Mouse (Mus musculus) G1E (cell line): ENCODE results near the gene Scube2. TPM values are rescaled to one million over a fixed set of nuclear protein-coding genes. Genes with fewer than 3 reads are reported as not detected.
A peak's percentile ranks its signal among the peaks of the same experiment; 100 is the strongest.

ENCODE experiments used
- ATAC-seq: 2 replicates; pipeline ENCODE4 v1.8.0; 2016; ENCODE audit warnings: mild to moderate bottlenecking; ENCODE audit not compliant: insufficient number of reproducible peaks, poor library complexity, low FRiP score, severe bottlenecking; ENCODE audit errors: extremely low read depth
- DNase-seq: peaks from one replicate; pipeline ENCODE4 v3.0.0; 2012; ENCODE audit warnings: low spot score
- H3K27me3 ChIP-seq: 2 replicates; pipeline ENCODE4 v1.6.1; 2012; ENCODE audit warnings: mild to moderate bottlenecking, low read length, inconsistent platforms; ENCODE audit not compliant: insufficient read depth
- H3K36me3 ChIP-seq: replicated peaks from 2 replicates; pipeline ENCODE3; 2012; ENCODE audit warnings: mild to moderate bottlenecking, inconsistent platforms
- H3K4me1 ChIP-seq: 2 replicates; pipeline ENCODE4 v1.6.1; 2012; ENCODE audit warnings: low read depth, low read length, inconsistent platforms, mixed read lengths; ENCODE audit not compliant: insufficient read depth
- H3K4me3 ChIP-seq: 2 replicates; pipeline ENCODE4 v1.5.1; 2012; ENCODE audit warnings: low read depth, mild to moderate bottlenecking, inconsistent platforms, low read length, moderate library complexity, mixed read lengths
- H3K9me3 ChIP-seq: replicated peaks from 2 replicates; pipeline ENCODE4 v1.6.1; 2012; ENCODE audit warnings: inconsistent platforms
- CTCF ChIP-seq: IDR thresholded peaks from 2 replicates; pipeline ENCODE4 v1.5.1; 2012; ENCODE audit warnings: low read depth, low read length, inconsistent platforms, mixed read lengths
- GATA1 ChIP-seq: IDR thresholded peaks from 2 replicates; pipeline ENCODE4 v1.6.1; 2012; ENCODE audit warnings: borderline replicate concordance, low read length, inconsistent platforms, mixed read lengths
- GATA2 ChIP-seq: IDR thresholded peaks from 2 replicates; pipeline ENCODE4 v1.6.1; 2012; ENCODE audit warnings: low read depth, low read length, inconsistent platforms, borderline replicate concordance
- POLR2AphosphoS5 ChIP-seq: IDR thresholded peaks from 2 replicates; pipeline ENCODE4 v1.6.1; 2012; ENCODE audit warnings: low read depth, low read length, inconsistent platforms; ENCODE audit not compliant: insufficient replicate concordance
- TAL1 ChIP-seq: conservative IDR thresholded peaks from 2 replicates; pipeline ENCODE4 v1.6.1; 2012; ENCODE audit warnings: low read depth, low read length, inconsistent platforms, mixed read lengths
- polyA plus RNA-seq: library from polyadenylated mRNA; stranded (reverse); fragments of >175 nt; gene quantifications from 2 replicates; pipeline ENCODE4 v1.2.3, GENCODE M21; 2012
- total RNA-seq, 2 experiments: library from RNA; stranded (forward) in 1 of 2; stranded (reverse) in 1 of 2; fragments of 200-1000 nt in 1 of 2; fragments of >200 nt in 1 of 2; fragmentation: Nextera tagmentation in 1 of 2; gene quantifications; 2 replicates each; pipeline ENCODE4 v1.2.3; 2014 to 2017

Scube2 gene
- total and polyA plus RNA-seq, 3 experiments, result 0.20 to 11.1 (median 3.1) TPM

GRCm38 (mm10) chr7:109767575-109768350, 97.7 kb downstream of the Scube2 start:
- H3K36me3 ChIP-seq, result no peaks in the 10 kb centered on the region
- H3K4me3 ChIP-seq, result peak overlapping the region; percentile 44; the same call in 1 of the 2 replicates
- H3K4me1 ChIP-seq, result peaks cover 52% of the 10 kb centered on the region
- DNase-seq (no peak), ATAC-seq (peak; percentile 74)
- H3K27me3 ChIP-seq, result no peaks in the 10 kb centered on the region
- TF ChIP-seq POLR2AphosphoS5 (no peak), GATA1 (no peak), TAL1 (peak; percentile 45; the same call in 1 of the 2 replicates)
- no peaks in the 10 kb centered on the region for H3K9me3 ChIP-seq

GRCm38 (mm10) chr7:109764009-109764408, 101.5 kb downstream of the Scube2 start:
- ATAC-seq (no peak), DNase-seq (no peak)
- TF ChIP-seq POLR2AphosphoS5, result no peak
- no peak for TF ChIP-seq GATA2
- no peak for TF ChIP-seq GATA1
- no peak for TF ChIP-seq TAL1
- no peak for TF ChIP-seq CTCF
- H3K27me3 ChIP-seq, result no peaks in the 10 kb centered on the region
- no peaks in the 10 kb centered on the region for H3K9me3 ChIP-seq
- H3K36me3 ChIP-seq, result no peaks in the 10 kb centered on the region
- H3K4me1 ChIP-seq, result peaks cover 69% of the 10 kb centered on the region
- no peak overlapping the region for H3K4me3 ChIP-seq

GRCm38 (mm10) chr7:109756291-109756690, 109.2 kb downstream of the Scube2 start:
- no peak for TF ChIP-seq GATA2
- no peak for TF ChIP-seq GATA1
- no peak for TF ChIP-seq POLR2AphosphoS5
- TF ChIP-seq TAL1, result no peak
- TF ChIP-seq CTCF, result no peak
- Histone ChIP-seq H3K4me1 (peaks cover 84% of the 10 kb centered on the region), H3K4me3 (no peak overlapping the region; the same call in 1 of the 2 replicates), H3K27me3 (no peaks in the 10 kb centered on the region), H3K36me3 (peaks cover 8% of the 10 kb centered on the region), H3K9me3 (no peaks in the 10 kb centered on the region)
- DNase-seq (no peak), ATAC-seq (no peak)

- Histone ChIP-seq H3K9me3 (no peaks in the 10 kb centered on the region), H3K4me3 (no peak overlapping the region; the same call in 1 of the 2 replicates), H3K36me3 (peaks cover 19% of the 10 kb centered on the region), H3K4me1 (peaks cover 79% of the 10 kb centered on the region), H3K27me3 (no peaks in the 10 kb centered on the region)
- no peak for TF ChIP-seq GATA1
- TF ChIP-seq TAL1, result no peak
- no peak for TF ChIP-seq GATA2
- TF ChIP-seq CTCF, result no peak
- no peak for TF ChIP-seq POLR2AphosphoS5
- DNase-seq (no peak), ATAC-seq (no peak)
Observed at GRCm38 (mm10) chr7:109754034-109754433, 111.4 kb downstream of the Scube2 start.

GRCm38 (mm10) chr7:109752008-109752925, 113.2 kb downstream of the Scube2 start, which contains the start of gene Tmem9b:
Tmem9b (minus strand) TSS chr7:109752875.
- TF ChIP-seq POLR2AphosphoS5, result no peak
- TF ChIP-seq CTCF, result no peak
- TF ChIP-seq GATA2, result no peak
- no peak for TF ChIP-seq GATA1
- no peak for TF ChIP-seq TAL1
- H3K27me3 ChIP-seq, result no peaks in the 10 kb centered on the region
- peak; percentile 91 for DNase-seq
- H3K9me3 ChIP-seq, result no peaks in the 10 kb centered on the region
- H3K4me3 ChIP-seq, result peak within 1 kb of the TSS; percentile 93
- peaks cover 34% of the 10 kb centered on the region for H3K36me3 ChIP-seq
- H3K4me1 ChIP-seq, result peaks cover 74% of the 10 kb centered on the region
- peak; percentile 55 for ATAC-seq

- Histone ChIP-seq H3K9me3 (no peaks in the 10 kb centered on the region), H3K27me3 (no peaks in the 10 kb centered on the region), H3K4me1 (peaks cover 66% of the 10 kb centered on the region), H3K36me3 (peaks cover 41% of the 10 kb centered on the region), H3K4me3 (peak overlapping the region; percentile 93)
- no peak for TF ChIP-seq GATA2
- no peak for TF ChIP-seq TAL1
- no peak for TF ChIP-seq POLR2AphosphoS5
- no peak for TF ChIP-seq CTCF
- TF ChIP-seq GATA1, result no peak
- DNase-seq, result no peak
- peak; percentile 11; the same call in 1 of the 2 replicates for ATAC-seq
Observed at GRCm38 (mm10) chr7:109751427-109752007, 114.0 kb downstream of the Scube2 start.

Other genes starting within 250 kb of the Scube2 start
- gene St5, start 162.1 kb downstream of the Scube2 start, total RNA-seq (2014; fragmentation: Nextera tagmentation), result 0.92 and 39.5 TPM in 2 replicates
- gene St5, start 162.1 kb downstream of the Scube2 start, total RNA-seq (2017), result 0.23 and 0.49 TPM in 2 replicates
- gene St5, start 162.1 kb downstream of the Scube2 start, polyA plus RNA-seq, result 0.07 TPM in 2 replicates
- 16.3 and 18.4 TPM in 2 replicates for gene Akip1, start 162.0 kb downstream of the Scube2 start, total RNA-seq (2014; fragmentation: Nextera tagmentation)
- 23.3 and 25.2 TPM in 2 replicates for gene Akip1, start 162.0 kb downstream of the Scube2 start, total RNA-seq (2017)
- 15.1 and 15.6 TPM in 2 replicates for gene Akip1, start 162.0 kb downstream of the Scube2 start, polyA plus RNA-seq
- not detected in 2 replicates for gene BC051019, start 141.8 kb downstream of the Scube2 start, total RNA-seq (2014; fragmentation: Nextera tagmentation)
- gene BC051019, start 141.8 kb downstream of the Scube2 start, total RNA-seq (2017), result not detected in 2 replicates
- not detected in 2 replicates for gene BC051019, start 141.8 kb downstream of the Scube2 start, polyA plus RNA-seq
- not detected in 2 replicates for gene Ascl3, start 134.0 kb downstream of the Scube2 start, total RNA-seq (2014; fragmentation: Nextera tagmentation)
- not detected in 2 replicates for gene Ascl3, start 134.0 kb downstream of the Scube2 start, total RNA-seq (2017)
- not detected in 2 replicates for gene Ascl3, start 134.0 kb downstream of the Scube2 start, polyA plus RNA-seq
- gene Tmem9b, start 112.8 kb downstream of the Scube2 start, total RNA-seq (2014; fragmentation: Nextera tagmentation), result 70.7 and 77.9 TPM in 2 replicates
- gene Tmem9b, start 112.8 kb downstream of the Scube2 start, total RNA-seq (2017), result 88.0 and 88.6 TPM in 2 replicates
- gene Tmem9b, start 112.8 kb downstream of the Scube2 start, polyA plus RNA-seq, result 4.9 and 7.7 TPM in 2 replicates
- not detected in 2 replicates for gene Nrip3, start 83.7 kb downstream of the Scube2 start, total RNA-seq (2014; fragmentation: Nextera tagmentation)
- 0.52 and 0.55 TPM in 2 replicates for gene Nrip3, start 83.7 kb downstream of the Scube2 start, total RNA-seq (2017)
- gene Nrip3, start 83.7 kb downstream of the Scube2 start, polyA plus RNA-seq, result not detected in 2 replicates
- 117 and 131 TPM in 2 replicates for gene Dennd5a, start 94.8 kb upstream of the Scube2 start, total RNA-seq (2014; fragmentation: Nextera tagmentation)
- 70.4 and 74.8 TPM in 2 replicates for gene Dennd5a, start 94.8 kb upstream of the Scube2 start, total RNA-seq (2017)
- gene Dennd5a, start 94.8 kb upstream of the Scube2 start, polyA plus RNA-seq, result 9.2 and 10.1 TPM in 2 replicates
- gene Tmem41b, start 121.2 kb upstream of the Scube2 start, total RNA-seq (2014; fragmentation: Nextera tagmentation), result 68.5 and 78.6 TPM in 2 replicates
- gene Tmem41b, start 121.2 kb upstream of the Scube2 start, total RNA-seq (2017), result 96.3 and 105 TPM in 2 replicates
- gene Tmem41b, start 121.2 kb upstream of the Scube2 start, polyA plus RNA-seq, result 20.3 and 22.7 TPM in 2 replicates
- gene Ipo7, start 152.6 kb upstream of the Scube2 start, total RNA-seq (2014; fragmentation: Nextera tagmentation), result 98.0 and 100 TPM in 2 replicates
- gene Ipo7, start 152.6 kb upstream of the Scube2 start, total RNA-seq (2017), result 129 and 157 TPM in 2 replicates
- gene Ipo7, start 152.6 kb upstream of the Scube2 start, polyA plus RNA-seq, result 69.2 and 78.3 TPM in 2 replicates
- gene Zfp143, start 195.5 kb upstream of the Scube2 start, total RNA-seq (2014; fragmentation: Nextera tagmentation), result 31.1 and 53.8 TPM in 2 replicates
- 34.8 and 36.7 TPM in 2 replicates for gene Zfp143, start 195.5 kb upstream of the Scube2 start, total RNA-seq (2017)
- gene Zfp143, start 195.5 kb upstream of the Scube2 start, polyA plus RNA-seq, result 1.4 and 1.6 TPM in 2 replicates